Mouse (Mus musculus) lung, postnatal 0 days (tissue): ENCODE measurements around the gene Bdkrb2.

Experiments used
- CTCF ChIP-seq: IDR thresholded peaks from 2 replicates; pipeline ENCODE4 v1.5.1; 2016; ENCODE audit warnings: antibody characterized with exemption, mild to moderate bottlenecking
- EP300 ChIP-seq: IDR thresholded peaks from 2 replicates; pipeline ENCODE4 v1.6.1; 2016; ENCODE audit warnings: antibody characterized with exemption, mild to moderate bottlenecking, control low read depth

DNA sequence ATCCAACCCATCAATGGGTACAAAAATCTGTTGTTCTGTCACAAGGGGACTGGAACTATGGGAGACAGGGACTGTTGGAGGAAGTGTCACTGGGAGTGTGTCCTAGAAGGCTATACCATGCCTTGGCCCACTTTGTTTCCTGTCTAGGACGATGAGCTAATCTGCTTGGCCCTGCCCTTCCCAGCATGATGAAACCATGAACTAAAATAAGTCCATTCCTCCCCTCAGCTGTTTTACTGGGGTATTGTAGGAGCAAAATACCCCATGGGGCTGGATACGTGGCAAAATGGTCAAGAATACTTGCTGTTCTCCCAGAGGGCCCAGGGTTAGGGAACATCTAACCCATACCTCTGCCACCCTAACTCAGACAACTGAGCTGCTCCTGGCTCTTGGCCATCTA lies 15.0 kb upstream of the Bdkrb2 start:
- TF ChIP-seq EP300 (peak; percentile 60; the same call in 1 of the 2 replicates), CTCF (no peak)
